Mouse (Mus musculus): ENCODE measurements around the gene Cnot2. TPM values are rescaled to one million over a fixed set of nuclear protein-coding genes. Genes with fewer than 3 reads are reported as not detected.

Cnot2 gene
- polyA plus RNA-seq, 2 experiments from 2014 or later, result 76.0 to 97.1 TPM

Other genes with a start within 250 kb of the Cnot2 start
- 1 to 10 TPM; 1.0 to 2.1 TPM for gene Kcnmb4, start 107.6 kb downstream of the Cnot2 start, polyA plus RNA-seq (2017; shearing (Covaris generic))

Data from activated CD4-positive, CD25-positive, alpha-beta regulatory T cell, adult 4 months (primary cell).